Mouse (Mus musculus): ENCODE data around the gene Stab2. TPM values are rescaled to one million over a fixed set of nuclear protein-coding genes. Genes with fewer than 3 reads are reported as not detected.

Stab2 gene
- polyA plus RNA-seq, 1 experiment from 2014 or later, result 3.8 TPM

- 33% methylated on average over 6 of the region's 6 CpGs for WGBS
- Histone ChIP-seq H3K9ac (ENCODE audit: low read depth, low read length) (no peak overlapping the region), H3K36me3 (ENCODE audit: control insufficient read depth, insufficient read depth, low read length) (no peaks in the 10 kb centered on the region), H3K4me3 (ENCODE audit: low read length) (no peak overlapping the region), H3K27me3 (ENCODE audit: control insufficient read depth, insufficient read depth, low read length) (no peaks in the 10 kb centered on the region), H3K4me2 (replicated peaks; ENCODE audit: low read depth, low read length) (no peak overlapping the region), H3K9me3 (ENCODE audit: control insufficient read depth, low read length) (no peaks in the 10 kb centered on the region), H3K4me1 (ENCODE audit: control insufficient read depth, insufficient read depth, low read length) (peaks cover 7% of the 10 kb centered on the region; the same call in 1 of the 2 replicates), H3K27ac (ENCODE audit: low read depth, low read length) (no peak overlapping the region)
- no peak for ATAC-seq (ENCODE audit: low FRiP score, low TSS enrichment)
Measured at GRCm38 (mm10) chr10:86934376-86934775, 73.4 kb downstream of the Stab2 start.

GRCm38 (mm10) chr10:86933906-86934305, 73.9 kb downstream of the Stab2 start:
- H3K4me3 ChIP-seq (ENCODE audit: low read length), result no peak overlapping the region
- no peaks in the 10 kb centered on the region for H3K27me3 ChIP-seq (ENCODE audit: control insufficient read depth, insufficient read depth, low read length)
- no peak overlapping the region for H3K9ac ChIP-seq (ENCODE audit: low read depth, low read length)
- no peaks in the 10 kb centered on the region for H3K36me3 ChIP-seq (ENCODE audit: control insufficient read depth, insufficient read depth, low read length)
- 36% methylated on average over 3 of the region's 3 CpGs for WGBS
- ATAC-seq (ENCODE audit: low FRiP score, low TSS enrichment), result no peak
- H3K4me1 ChIP-seq (ENCODE audit: control insufficient read depth, insufficient read depth, low read length), result peaks cover 7% of the 10 kb centered on the region; the same call in 1 of the 2 replicates
- no peaks in the 10 kb centered on the region for H3K9me3 ChIP-seq (ENCODE audit: control insufficient read depth, low read length)
- no peak overlapping the region for H3K27ac ChIP-seq (ENCODE audit: low read depth, low read length)
- H3K4me2 ChIP-seq (replicated peaks; ENCODE audit: low read depth, low read length), result no peak overlapping the region

GRCm38 (mm10) chr10:86933180-86933695, 74.6 kb downstream of the Stab2 start:
- H3K4me1 ChIP-seq (ENCODE audit: control insufficient read depth, insufficient read depth, low read length), result peaks cover 7% of the 10 kb centered on the region; the same call in 1 of the 2 replicates
- H3K4me3 ChIP-seq (ENCODE audit: low read length), result no peak overlapping the region
- no peaks in the 10 kb centered on the region for H3K27me3 ChIP-seq (ENCODE audit: control insufficient read depth, insufficient read depth, low read length)
- no peak overlapping the region for H3K9ac ChIP-seq (ENCODE audit: low read depth, low read length)
- no peak overlapping the region for H3K27ac ChIP-seq (ENCODE audit: low read depth, low read length)
- no peaks in the 10 kb centered on the region for H3K36me3 ChIP-seq (ENCODE audit: control insufficient read depth, insufficient read depth, low read length)
- ATAC-seq (ENCODE audit: low FRiP score, low TSS enrichment), result peak; percentile 68
- no peak overlapping the region for H3K4me2 ChIP-seq (replicated peaks; ENCODE audit: low read depth, low read length)
- WGBS, result 59% methylated on average over 9 of the region's 9 CpGs
- H3K9me3 ChIP-seq (ENCODE audit: control insufficient read depth, low read length), result no peaks in the 10 kb centered on the region

GRCm38 (mm10) chr10:86923602-86924001, 84.2 kb downstream of the Stab2 start:
- ATAC-seq (ENCODE audit: low FRiP score, low TSS enrichment), result no peak
- WGBS, result 100% methylated on average over 1 of the region's 1 CpGs
- Histone ChIP-seq H3K9ac (ENCODE audit: low read depth, low read length) (no peak overlapping the region), H3K36me3 (ENCODE audit: control insufficient read depth, insufficient read depth, low read length) (no peaks in the 10 kb centered on the region), H3K27me3 (ENCODE audit: control insufficient read depth, insufficient read depth, low read length) (no peaks in the 10 kb centered on the region), H3K27ac (ENCODE audit: low read depth, low read length) (no peak overlapping the region), H3K9me3 (ENCODE audit: control insufficient read depth, low read length) (no peaks in the 10 kb centered on the region), H3K4me3 (ENCODE audit: low read length) (no peak overlapping the region), H3K4me2 (replicated peaks; ENCODE audit: low read depth, low read length) (no peak overlapping the region), H3K4me1 (ENCODE audit: control insufficient read depth, insufficient read depth, low read length) (no peaks in the 10 kb centered on the region)

GRCm38 (mm10) chr10:86915595-86915994, 92.2 kb downstream of the Stab2 start:
- no peaks in the 10 kb centered on the region for H3K9me3 ChIP-seq (ENCODE audit: control insufficient read depth, low read length)
- no peak overlapping the region for H3K4me3 ChIP-seq (ENCODE audit: low read length)
- no peak for ATAC-seq (ENCODE audit: low FRiP score, low TSS enrichment)
- H3K27ac ChIP-seq (ENCODE audit: low read depth, low read length), result no peak overlapping the region
- H3K27me3 ChIP-seq (ENCODE audit: control insufficient read depth, insufficient read depth, low read length), result no peaks in the 10 kb centered on the region
- H3K36me3 ChIP-seq (ENCODE audit: control insufficient read depth, insufficient read depth, low read length), result no peaks in the 10 kb centered on the region
- no peak overlapping the region for H3K4me2 ChIP-seq (replicated peaks; ENCODE audit: low read depth, low read length)
- H3K9ac ChIP-seq (ENCODE audit: low read depth, low read length), result no peak overlapping the region
- no peaks in the 10 kb centered on the region for H3K4me1 ChIP-seq (ENCODE audit: control insufficient read depth, insufficient read depth, low read length)

- 97% methylated on average over 18 of the region's 18 CpGs for WGBS
- Histone ChIP-seq H3K36me3 (ENCODE audit: control insufficient read depth, insufficient read depth, low read length) (no peaks in the 10 kb centered on the region), H3K9me3 (ENCODE audit: control insufficient read depth, low read length) (no peaks in the 10 kb centered on the region), H3K4me1 (ENCODE audit: control insufficient read depth, insufficient read depth, low read length) (no peaks in the 10 kb centered on the region), H3K27ac (ENCODE audit: low read depth, low read length) (no peak overlapping the region), H3K4me3 (ENCODE audit: low read length) (no peak overlapping the region), H3K9ac (ENCODE audit: low read depth, low read length) (no peak overlapping the region), H3K4me2 (replicated peaks; ENCODE audit: low read depth, low read length) (no peak overlapping the region), H3K27me3 (ENCODE audit: control insufficient read depth, insufficient read depth, low read length) (no peaks in the 10 kb centered on the region)
- ATAC-seq (ENCODE audit: low FRiP score, low TSS enrichment), result no peak
Measured at GRCm38 (mm10) chr10:86908562-86908961, 99.3 kb downstream of the Stab2 start.

- H3K9ac ChIP-seq (ENCODE audit: low read depth, low read length), result no peak overlapping the region
- H3K4me1 ChIP-seq (ENCODE audit: control insufficient read depth, insufficient read depth, low read length), result no peaks in the 10 kb centered on the region
- 83% methylated on average over 6 of the region's 6 CpGs for WGBS
- H3K4me2 ChIP-seq (replicated peaks; ENCODE audit: low read depth, low read length), result no peak overlapping the region
- no peak overlapping the region for H3K4me3 ChIP-seq (ENCODE audit: low read length)
- no peaks in the 10 kb centered on the region for H3K27me3 ChIP-seq (ENCODE audit: control insufficient read depth, insufficient read depth, low read length)
- no peaks in the 10 kb centered on the region for H3K36me3 ChIP-seq (ENCODE audit: control insufficient read depth, insufficient read depth, low read length)
- H3K9me3 ChIP-seq (ENCODE audit: control insufficient read depth, low read length), result no peaks in the 10 kb centered on the region
- ATAC-seq (ENCODE audit: low FRiP score, low TSS enrichment), result no peak
- H3K27ac ChIP-seq (ENCODE audit: low read depth, low read length), result no peak overlapping the region
Measured at GRCm38 (mm10) chr10:86907043-86907442, 100.8 kb downstream of the Stab2 start.

GRCm38 (mm10) chr10:86895531-86895930, 112.3 kb downstream of the Stab2 start:
- Histone ChIP-seq H3K27ac (ENCODE audit: low read depth, low read length) (no peak overlapping the region), H3K4me1 (ENCODE audit: control insufficient read depth, insufficient read depth, low read length) (no peaks in the 10 kb centered on the region), H3K4me2 (replicated peaks; ENCODE audit: low read depth, low read length) (no peak overlapping the region), H3K36me3 (ENCODE audit: control insufficient read depth, insufficient read depth, low read length) (no peaks in the 10 kb centered on the region), H3K4me3 (ENCODE audit: low read length) (no peak overlapping the region), H3K9me3 (ENCODE audit: control insufficient read depth, low read length) (no peaks in the 10 kb centered on the region), H3K27me3 (ENCODE audit: control insufficient read depth, insufficient read depth, low read length) (no peaks in the 10 kb centered on the region), H3K9ac (ENCODE audit: low read depth, low read length) (no peak overlapping the region)
- 64% methylated on average over 2 of the region's 2 CpGs for WGBS
- no peak for ATAC-seq (ENCODE audit: low FRiP score, low TSS enrichment)

- H3K4me3 ChIP-seq (ENCODE audit: low read length), result no peak overlapping the region
- no peak overlapping the region for H3K4me2 ChIP-seq (replicated peaks; ENCODE audit: low read depth, low read length)
- H3K36me3 ChIP-seq (ENCODE audit: control insufficient read depth, insufficient read depth, low read length), result no peaks in the 10 kb centered on the region
- H3K4me1 ChIP-seq (ENCODE audit: control insufficient read depth, insufficient read depth, low read length), result no peaks in the 10 kb centered on the region
- 89% methylated on average over 1 of the region's 1 CpGs for WGBS
- no peak overlapping the region for H3K9ac ChIP-seq (ENCODE audit: low read depth, low read length)
- no peak for ATAC-seq (ENCODE audit: low FRiP score, low TSS enrichment)
- no peaks in the 10 kb centered on the region for H3K27me3 ChIP-seq (ENCODE audit: control insufficient read depth, insufficient read depth, low read length)
- no peak overlapping the region for H3K27ac ChIP-seq (ENCODE audit: low read depth, low read length)
- no peaks in the 10 kb centered on the region for H3K9me3 ChIP-seq (ENCODE audit: control insufficient read depth, low read length)
Measured at GRCm38 (mm10) chr10:86891066-86891465, 116.8 kb downstream of the Stab2 start.

Data from kidney, embryonic 14.5 days (tissue).